Mouse (Mus musculus) frontal cortex, postnatal 10 days (tissue): Measurements from ENCODE around the gene Gm13083.
"Not testable (repeated sequence)": the region's sequence is repeated elsewhere in the genome, so short reads cannot be mapped to it uniquely, and the experiment has no call there.

Source experiments
- DNase-seq, 2 experiments: peaks; one replicate each; pipeline ENCODE4 v3.0.0; 2022; ENCODE audit warnings: low spot score in 2 of 2, mixed read lengths in 1 of 2

Gm13083 gene

DNA sequence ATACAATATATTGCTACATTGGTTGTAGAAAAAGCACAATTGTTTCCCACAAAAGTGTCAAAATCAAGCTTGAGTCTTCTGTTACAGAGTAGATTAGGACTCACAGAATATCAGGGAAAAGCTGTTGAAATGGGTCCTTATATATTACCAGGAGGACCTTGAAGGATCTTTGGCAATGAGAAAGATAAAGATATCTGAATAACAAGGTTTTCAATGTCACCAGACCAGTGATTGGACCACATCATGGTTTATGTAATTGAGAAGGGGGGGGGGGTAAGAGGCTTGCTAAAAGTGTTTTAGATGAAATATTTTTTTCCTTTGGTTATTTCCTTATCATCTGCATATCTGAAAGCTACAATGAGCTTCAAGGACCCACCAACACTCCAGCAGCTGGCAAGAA lies at the start of gene Gm13083:
Gene Gm13083 (plus strand): TSS at position 301 of the 400 bp plus-strand sequence.
- DNase-seq = not testable (repeated sequence)

- not testable (repeated sequence) for DNase-seq
Measured at GRCm38 (mm10) chr4:143611927-143612326, 2.9 kb upstream of the Gm13083 start.

- DNase-seq = not testable (repeated sequence)
Measured at GRCm38 (mm10) chr4:143618101-143618500, 3.3 kb downstream of the Gm13083 start.

GRCm38 (mm10) chr4:143657146-143657545 lies 42.3 kb downstream of the Gm13083 start, which contains the start of gene Gm13088:
Gene Gm13088, minus strand, starts transcription at chr4:143657246.
- not testable (repeated sequence) for DNase-seq
